Mouse (Mus musculus): ENCODE results near the gene Gm14862. TPM values are rescaled to one million over a fixed set of nuclear protein-coding genes. Genes with fewer than 3 reads are reported as not detected.

The Gm14862 gene
- polyA plus RNA-seq, 1 experiment from 2014 or later = not detected

GRCm38 (mm10) chrX:9244603-9245336 lies 11.9 kb downstream of the Gm14862 start:
- no peak overlapping the region for H3K27ac ChIP-seq (ENCODE audit: low read depth, low read length)
- no peak overlapping the region for H3K4me2 ChIP-seq (ENCODE audit: low read length)

DNA sequence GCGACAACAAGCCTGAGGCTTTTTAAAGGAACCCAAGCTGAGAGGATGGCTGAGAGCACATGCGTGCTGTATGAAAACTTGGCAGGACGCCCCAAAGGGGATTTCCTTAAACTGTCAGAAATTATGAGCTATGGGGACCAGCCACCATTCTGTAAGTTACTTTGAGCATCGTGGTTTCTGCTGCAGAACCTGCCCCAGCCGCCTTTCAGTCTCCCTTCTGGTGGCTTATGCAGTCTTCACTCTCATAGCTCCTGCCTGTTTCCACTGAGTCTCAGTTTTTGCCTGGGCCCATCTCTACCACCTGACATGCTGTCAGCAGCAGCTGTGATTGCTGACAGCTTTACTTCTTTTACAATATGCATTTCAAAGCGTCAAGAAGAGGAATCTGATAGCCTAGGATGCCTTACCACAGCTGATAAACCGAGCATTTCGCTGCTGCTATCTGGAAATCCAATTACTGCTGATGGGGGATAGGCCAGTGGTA lies 13.3 kb downstream of the Gm14862 start:
- H3K36me3 ChIP-seq (ENCODE audit: control insufficient read depth, insufficient read depth, low read length) = no peaks in the 10 kb centered on the region

More at GRCm38 (mm10) chrX:9244603-9245336, 11.9 kb downstream of the Gm14862 start:
- ATAC-seq = no peak
- DNase-seq (ENCODE audit: low spot score) = peak; percentile 34
- H3K27me3 ChIP-seq (replicated peaks; ENCODE audit: control insufficient read depth, insufficient read depth, low read length) = no peaks in the 10 kb centered on the region
- WGBS = 60% methylated on average over 12 of the region's 12 CpGs
- H3K9me3 ChIP-seq (replicated peaks; ENCODE audit: control insufficient read depth, low read length) = no peaks in the 10 kb centered on the region
- no peak overlapping the region for H3K9ac ChIP-seq (ENCODE audit: low read length)
- H3K4me3 ChIP-seq (ENCODE audit: low read depth, low read length) = no peak overlapping the region
- H3K4me1 ChIP-seq (ENCODE audit: control insufficient read depth, insufficient read depth, low read length) = no peaks in the 10 kb centered on the region; the same call in 1 of the 2 replicates
- H3K36me3 ChIP-seq (ENCODE audit: control insufficient read depth, insufficient read depth, low read length) = no peaks in the 10 kb centered on the region

GRCm38 (mm10) chrX:9240737-9241591 lies 15.7 kb downstream of the Gm14862 start:
- DNase-seq (ENCODE audit: low spot score) = peak; percentile 56
- no peaks in the 10 kb centered on the region for H3K4me1 ChIP-seq (ENCODE audit: control insufficient read depth, insufficient read depth, low read length)
- 52% methylated on average over 5 of the region's 5 CpGs for WGBS
- no peak overlapping the region for H3K4me2 ChIP-seq (ENCODE audit: low read length)
- H3K4me3 ChIP-seq (ENCODE audit: low read depth, low read length) = no peak overlapping the region
- H3K27me3 ChIP-seq (replicated peaks; ENCODE audit: control insufficient read depth, insufficient read depth, low read length) = no peaks in the 10 kb centered on the region
- H3K9ac ChIP-seq (ENCODE audit: low read length) = no peak overlapping the region
- no peak overlapping the region for H3K27ac ChIP-seq (ENCODE audit: low read depth, low read length)
- ATAC-seq = peak; percentile 64; the same call in 1 of the 2 replicates
- no peaks in the 10 kb centered on the region for H3K36me3 ChIP-seq (ENCODE audit: control insufficient read depth, insufficient read depth, low read length)
- no peaks in the 10 kb centered on the region for H3K9me3 ChIP-seq (replicated peaks; ENCODE audit: control insufficient read depth, low read length)

More for the DNA sequence above, 13.3 kb downstream of the Gm14862 start:
- H3K9ac ChIP-seq (ENCODE audit: low read length) = no peak overlapping the region
- no peak overlapping the region; the same call in 1 of the 2 replicates for H3K27ac ChIP-seq (ENCODE audit: low read depth, low read length)
- whole genome bisulfite sequencing = 53% methylated on average over 8 of the region's 8 CpGs
- H3K4me1 ChIP-seq (ENCODE audit: control insufficient read depth, insufficient read depth, low read length) = no peaks in the 10 kb centered on the region
- DNase-seq (ENCODE audit: low spot score) (peak; percentile 67), ATAC-seq (peak; percentile 59)
- no peaks in the 10 kb centered on the region for H3K9me3 ChIP-seq (replicated peaks; ENCODE audit: control insufficient read depth, low read length)
- H3K4me3 ChIP-seq (ENCODE audit: low read depth, low read length) = no peak overlapping the region
- H3K4me2 ChIP-seq (ENCODE audit: low read length) = no peak overlapping the region
- H3K27me3 ChIP-seq (replicated peaks; ENCODE audit: control insufficient read depth, insufficient read depth, low read length) = no peaks in the 10 kb centered on the region

DNA sequence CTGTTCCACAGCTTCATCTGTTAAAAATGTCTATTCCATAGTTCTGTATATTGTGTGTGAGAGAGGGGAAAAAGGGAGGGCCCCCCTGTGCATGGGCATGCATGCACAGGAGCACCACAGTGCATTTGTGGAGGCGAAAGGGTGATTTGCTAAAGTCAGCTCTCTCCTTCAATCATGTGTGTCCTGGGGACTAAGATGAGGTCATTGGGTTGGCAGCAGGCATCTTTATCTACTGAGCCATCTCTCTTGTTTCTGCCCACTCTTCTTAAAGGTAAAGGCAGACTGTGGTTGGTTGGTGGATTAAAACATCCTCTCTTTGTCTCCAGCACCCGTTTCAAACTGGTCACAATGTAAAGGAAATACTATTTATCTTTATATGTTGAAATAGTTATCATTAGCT lies 29.6 kb downstream of the Gm14862 start:
- Histone ChIP-seq H3K4me1 (ENCODE audit: control insufficient read depth, insufficient read depth, low read length) (no peaks in the 10 kb centered on the region), H3K9ac (ENCODE audit: low read length) (no peak overlapping the region), H3K27ac (ENCODE audit: low read depth, low read length) (no peak overlapping the region), H3K4me2 (ENCODE audit: low read length) (no peak overlapping the region), H3K36me3 (ENCODE audit: control insufficient read depth, insufficient read depth, low read length) (no peaks in the 10 kb centered on the region), H3K27me3 (replicated peaks; ENCODE audit: control insufficient read depth, insufficient read depth, low read length) (no peaks in the 10 kb centered on the region), H3K9me3 (replicated peaks; ENCODE audit: control insufficient read depth, low read length) (no peaks in the 10 kb centered on the region), H3K4me3 (ENCODE audit: low read depth, low read length) (no peak overlapping the region)
- DNase-seq (ENCODE audit: low spot score) = no peak
- WGBS = 78% methylated on average over 2 of the region's 2 CpGs
- no peak for ATAC-seq

DNA sequence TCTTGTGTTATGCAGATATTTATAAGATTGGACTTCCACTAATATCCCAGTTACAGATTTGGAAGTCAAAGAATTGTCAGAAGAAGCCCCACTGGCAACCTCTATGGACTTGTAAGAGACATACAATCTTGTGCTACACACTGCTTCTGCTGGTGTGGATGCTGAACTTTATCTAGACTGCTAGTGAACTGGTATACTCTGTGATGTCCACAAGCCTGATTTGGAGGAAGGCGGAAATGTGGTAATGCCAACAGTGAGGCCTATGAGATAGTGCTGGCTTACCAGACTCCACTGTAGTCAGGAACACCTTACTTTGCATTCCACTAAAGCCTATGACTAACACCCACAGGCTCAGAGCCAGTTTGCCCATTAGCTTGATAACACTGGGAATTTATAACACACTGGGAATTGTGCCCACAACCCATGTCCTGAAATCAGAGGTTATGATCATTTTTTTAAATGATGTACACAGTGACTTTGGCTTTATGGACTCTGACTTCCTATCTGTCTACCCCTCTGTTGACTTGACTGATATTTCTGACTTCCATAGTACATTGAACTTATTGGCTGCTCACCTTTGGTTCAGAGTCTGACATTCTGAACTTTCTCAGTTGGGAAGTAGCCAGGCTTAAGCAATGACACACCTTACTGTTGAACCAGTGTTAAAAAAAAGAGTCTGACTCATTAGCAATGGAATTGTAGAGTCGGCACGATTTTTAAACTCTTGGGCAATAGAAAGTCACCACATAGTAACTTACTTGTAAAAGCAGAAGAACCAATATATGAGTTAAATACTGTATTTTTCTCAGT lies 34.1 kb downstream of the Gm14862 start:
- ATAC-seq (no peak), DNase-seq (ENCODE audit: low spot score) (no peak)
- H3K4me3 ChIP-seq (ENCODE audit: low read depth, low read length) = no peak overlapping the region
- H3K27me3 ChIP-seq (replicated peaks; ENCODE audit: control insufficient read depth, insufficient read depth, low read length) = no peaks in the 10 kb centered on the region
- no peaks in the 10 kb centered on the region for H3K4me1 ChIP-seq (ENCODE audit: control insufficient read depth, insufficient read depth, low read length)
- no peak overlapping the region for H3K27ac ChIP-seq (ENCODE audit: low read depth, low read length)
- no peak overlapping the region for H3K4me2 ChIP-seq (ENCODE audit: low read length)
- H3K36me3 ChIP-seq (ENCODE audit: control insufficient read depth, insufficient read depth, low read length) = no peaks in the 10 kb centered on the region
- WGBS = 92% methylated on average over 3 of the region's 3 CpGs
- no peak overlapping the region for H3K9ac ChIP-seq (ENCODE audit: low read length)
- H3K9me3 ChIP-seq (replicated peaks; ENCODE audit: control insufficient read depth, low read length) = no peaks in the 10 kb centered on the region

GRCm38 (mm10) chrX:9221736-9222135 lies 35.0 kb downstream of the Gm14862 start:
- Histone ChIP-seq H3K9ac (ENCODE audit: low read length) (no peak overlapping the region), H3K4me1 (ENCODE audit: control insufficient read depth, insufficient read depth, low read length) (no peaks in the 10 kb centered on the region)
- WGBS = 81% methylated on average over 4 of the region's 4 CpGs

DNA sequence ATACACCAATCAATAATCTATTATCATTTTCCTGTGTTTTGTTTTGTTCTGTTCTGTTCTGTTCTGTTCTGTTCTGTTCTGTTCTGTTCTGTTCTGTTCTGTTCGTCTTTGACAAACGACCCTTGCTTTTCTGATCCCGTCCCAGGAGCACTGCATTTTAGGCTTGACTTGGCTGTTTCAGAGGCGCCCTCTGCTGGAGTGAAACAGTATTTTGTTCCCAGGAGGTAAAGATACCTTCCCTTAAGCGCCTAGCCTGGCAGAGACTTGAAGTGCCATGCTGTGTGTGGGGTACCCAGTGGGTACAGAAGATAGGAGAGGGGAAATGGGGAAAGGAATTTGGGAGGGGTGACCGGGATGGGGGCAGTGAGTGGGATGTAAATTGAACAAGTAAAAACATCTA lies 35.5 kb downstream of the Gm14862 start:
- Histone ChIP-seq H3K4me1 (ENCODE audit: control insufficient read depth, insufficient read depth, low read length) (no peaks in the 10 kb centered on the region), H3K27ac (ENCODE audit: low read depth, low read length) (no peak overlapping the region), H3K4me2 (ENCODE audit: low read length) (no peak overlapping the region), H3K4me3 (ENCODE audit: low read depth, low read length) (no peak overlapping the region), H3K27me3 (replicated peaks; ENCODE audit: control insufficient read depth, insufficient read depth, low read length) (no peaks in the 10 kb centered on the region), H3K9me3 (replicated peaks; ENCODE audit: control insufficient read depth, low read length) (no peaks in the 10 kb centered on the region), H3K9ac (ENCODE audit: low read length) (no peak overlapping the region), H3K36me3 (ENCODE audit: control insufficient read depth, insufficient read depth, low read length) (no peaks in the 10 kb centered on the region)
- WGBS = 35% methylated on average over 6 of the region's 6 CpGs
- ATAC-seq (no peak), DNase-seq (ENCODE audit: low spot score) (peak; percentile 59)

More at GRCm38 (mm10) chrX:9221736-9222135, 35.0 kb downstream of the Gm14862 start:
- DNase-seq (ENCODE audit: low spot score) (no peak), ATAC-seq (no peak)
- Histone ChIP-seq H3K4me2 (ENCODE audit: low read length) (no peak overlapping the region), H3K4me3 (ENCODE audit: low read depth, low read length) (no peak overlapping the region), H3K27me3 (replicated peaks; ENCODE audit: control insufficient read depth, insufficient read depth, low read length) (no peaks in the 10 kb centered on the region), H3K9me3 (replicated peaks; ENCODE audit: control insufficient read depth, low read length) (no peaks in the 10 kb centered on the region), H3K27ac (ENCODE audit: low read depth, low read length) (no peak overlapping the region), H3K36me3 (ENCODE audit: control insufficient read depth, insufficient read depth, low read length) (no peaks in the 10 kb centered on the region)

- 97% methylated on average over 3 of the region's 3 CpGs for WGBS
- Histone ChIP-seq H3K27ac (ENCODE audit: low read depth, low read length) (no peak overlapping the region), H3K9ac (ENCODE audit: low read length) (no peak overlapping the region), H3K4me2 (ENCODE audit: low read length) (no peak overlapping the region), H3K4me3 (ENCODE audit: low read depth, low read length) (no peak overlapping the region), H3K9me3 (replicated peaks; ENCODE audit: control insufficient read depth, low read length) (no peaks in the 10 kb centered on the region), H3K27me3 (replicated peaks; ENCODE audit: control insufficient read depth, insufficient read depth, low read length) (no peaks in the 10 kb centered on the region), H3K4me1 (ENCODE audit: control insufficient read depth, insufficient read depth, low read length) (no peaks in the 10 kb centered on the region), H3K36me3 (ENCODE audit: control insufficient read depth, insufficient read depth, low read length) (no peaks in the 10 kb centered on the region)
- ATAC-seq (no peak), DNase-seq (ENCODE audit: low spot score) (no peak)
These were observed 37.1 kb downstream of the Gm14862 start for GRCm38 (mm10) chrX:9219570-9219969.
